Mouse (Mus musculus) stomach, postnatal 0 days (tissue): Measurements from ENCODE around the gene Gm49318.

Experiments used
- CTCF ChIP-seq: IDR thresholded peaks from 2 replicates; pipeline ENCODE4 v1.5.1; 2016; ENCODE audit warnings: antibody characterized with exemption, low read depth, mild to moderate bottlenecking, moderate library complexity
- EP300 ChIP-seq: optimal IDR thresholded peaks from 2 replicates; pipeline ENCODE3; 2016; ENCODE audit warnings: antibody characterized with exemption

DNA sequence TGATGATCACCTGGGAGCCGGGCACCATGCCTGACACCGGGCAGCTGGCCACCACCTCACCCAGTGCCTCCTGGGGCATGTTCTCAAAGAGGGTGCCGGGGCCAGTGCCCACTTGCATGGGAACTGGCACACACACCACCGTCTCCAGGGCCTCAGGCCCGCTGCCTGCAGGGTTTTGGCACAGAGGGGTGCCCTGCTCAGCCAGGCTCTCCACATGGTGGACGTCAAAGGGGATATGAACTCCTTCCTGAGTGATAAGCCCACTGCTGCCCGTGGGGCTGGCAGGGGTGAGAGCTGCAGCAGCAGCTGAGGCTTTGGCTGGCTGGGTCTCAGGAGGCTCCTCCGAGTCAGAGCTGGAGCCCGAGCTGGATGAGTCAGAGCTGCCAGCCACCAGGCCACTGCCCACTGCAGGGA is 13.0 kb downstream of the Gm49318 start:
- TF ChIP-seq CTCF (no peak), EP300 (no peak)
